Mouse (Mus musculus): ENCODE measurements around the gene Vps33b.
A peak's percentile ranks its signal among the peaks of the same experiment; 100 is the strongest.

Gene Vps33b

GRCm38 (mm10) chr7:80273456-80273855 lies 4.0 kb downstream of the Vps33b start:
- DNase-seq: no peak

GRCm38 (mm10) chr7:80276374-80276773 lies 6.9 kb downstream of the Vps33b start:
- no peak for DNase-seq

GRCm38 (mm10) chr7:80280032-80280431 lies 10.6 kb downstream of the Vps33b start:
- no peak for DNase-seq

- DNase-seq: no peak
Measured at GRCm38 (mm10) chr7:80280998-80281397, 11.5 kb downstream of the Vps33b start.

- DNase-seq: no peak
Measured at GRCm38 (mm10) chr7:80281646-80282045, 12.2 kb downstream of the Vps33b start.

- no peak for DNase-seq
Measured at GRCm38 (mm10) chr7:80283226-80283918, 13.9 kb downstream of the Vps33b start.

GRCm38 (mm10) chr7:80284391-80284790 lies 14.9 kb downstream of the Vps33b start:
- no peak for DNase-seq

- DNase-seq: no peak
Measured at GRCm38 (mm10) chr7:80285725-80286124, 16.3 kb downstream of the Vps33b start.

- no peak for DNase-seq
Measured at GRCm38 (mm10) chr7:80287736-80288135, 18.3 kb downstream of the Vps33b start.

GRCm38 (mm10) chr7:80294062-80294763 lies 24.8 kb downstream of the Vps33b start, which contains the start of gene Prc1:
TSS of gene Prc1 (plus strand) at chr7:80294450.
- peak; percentile 99 for DNase-seq

GRCm38 (mm10) chr7:80294764-80295648 lies 25.6 kb downstream of the Vps33b start:
- no peak for DNase-seq

- DNase-seq: no peak
Measured at GRCm38 (mm10) chr7:80296462-80296861, 27.0 kb downstream of the Vps33b start.

- no peak for DNase-seq
Measured at GRCm38 (mm10) chr7:80297041-80297440, 27.6 kb downstream of the Vps33b start.

- DNase-seq: no peak
Measured at GRCm38 (mm10) chr7:80298754-80299153, 29.3 kb downstream of the Vps33b start.

GRCm38 (mm10) chr7:80299568-80299967 lies 30.1 kb downstream of the Vps33b start:
- DNase-seq: no peak

- no peak for DNase-seq
Measured at GRCm38 (mm10) chr7:80301522-80301921, 32.1 kb downstream of the Vps33b start.

GRCm38 (mm10) chr7:80307766-80308165 lies 38.3 kb downstream of the Vps33b start:
- DNase-seq: no peak

GRCm38 (mm10) chr7:80310771-80311170 lies 41.3 kb downstream of the Vps33b start:
- no peak for DNase-seq

GRCm38 (mm10) chr7:80315733-80316132 lies 46.3 kb downstream of the Vps33b start:
- DNase-seq: no peak

GRCm38 (mm10) chr7:80317439-80318115 lies 48.1 kb downstream of the Vps33b start:
- DNase-seq: no peak

- DNase-seq: no peak
Measured at GRCm38 (mm10) chr7:80318670-80319069, 49.2 kb downstream of the Vps33b start.

GRCm38 (mm10) chr7:80319846-80320496 lies 50.5 kb downstream of the Vps33b start:
- no peak for DNase-seq

All from cerebellum, adult 8-10 months (tissue).